Mouse (Mus musculus) hindbrain, embryonic 12.5 days (tissue): Measurements from ENCODE around the gene Olfr1321. TPM values are rescaled to one million over a fixed set of nuclear protein-coding genes. Genes with fewer than 3 reads are reported as not detected.

Source experiments
- ATAC-seq: fragments of 200-750 bp; cut with Nextera tagmentation; 2 replicates; pipeline ENCODE4 v1.8.0; 2017; ENCODE audit warnings: moderate TSS enrichment; ENCODE audit not compliant: low FRiP score
- H3K27ac ChIP-seq: fragments of 300-500 bp; sonication (generic); 2 replicates; pipeline ENCODE4 v1.5.1; 2016; ENCODE audit warnings: mild to moderate bottlenecking
- H3K27me3 ChIP-seq: fragments of 300-500 bp; sonication (generic); 2 replicates; pipeline ENCODE4 v1.6.1; 2016; ENCODE audit warnings: mild to moderate bottlenecking
- H3K36me3 ChIP-seq: fragments of 300-500 bp; sonication (generic); 2 replicates; pipeline ENCODE4 v1.6.1; 2016; ENCODE audit warnings: mild to moderate bottlenecking
- H3K4me1 ChIP-seq: fragments of 300-500 bp; sonication (generic); 2 replicates; pipeline ENCODE4 v1.6.1; 2016
- H3K4me2 ChIP-seq: fragments of 300-500 bp; sonication (generic); replicated peaks from 2 replicates; pipeline ENCODE4 v1.6.1; 2016; ENCODE audit warnings: mild to moderate bottlenecking
- H3K4me3 ChIP-seq: fragments of 300-500 bp; sonication (generic); 2 replicates; pipeline ENCODE4 v1.5.1; 2016; ENCODE audit warnings: mild to moderate bottlenecking
- H3K9ac ChIP-seq: fragments of 300-500 bp; sonication (generic); 2 replicates; pipeline ENCODE4 v1.6.1; 2016; ENCODE audit warnings: mild to moderate bottlenecking, moderate library complexity
- H3K9me3 ChIP-seq: fragments of 300-500 bp; sonication (generic); replicated peaks from 2 replicates; pipeline ENCODE4 v1.6.1; 2016; ENCODE audit warnings: mild to moderate bottlenecking
- WGBS: fragments of 180-500 bp; shearing (Covaris S2); methylation state at CpG from one replicate; pipeline ENCODE4 v1.1.7; 2016; 5-methylcytosine and 5-hydroxymethylcytosine counted together
- polyA plus RNA-seq: library from polyadenylated mRNA; unstranded; fragments of >200 nt; fragmentation: Nextera tagmentation; extraction: Ambion mirVana; gene quantifications from 2 replicates; pipeline ENCODE4 v1.2.1, GENCODE M21; 2016

The Olfr1321 gene
- polyA plus RNA-seq = not detected in 2 replicates

DNA sequence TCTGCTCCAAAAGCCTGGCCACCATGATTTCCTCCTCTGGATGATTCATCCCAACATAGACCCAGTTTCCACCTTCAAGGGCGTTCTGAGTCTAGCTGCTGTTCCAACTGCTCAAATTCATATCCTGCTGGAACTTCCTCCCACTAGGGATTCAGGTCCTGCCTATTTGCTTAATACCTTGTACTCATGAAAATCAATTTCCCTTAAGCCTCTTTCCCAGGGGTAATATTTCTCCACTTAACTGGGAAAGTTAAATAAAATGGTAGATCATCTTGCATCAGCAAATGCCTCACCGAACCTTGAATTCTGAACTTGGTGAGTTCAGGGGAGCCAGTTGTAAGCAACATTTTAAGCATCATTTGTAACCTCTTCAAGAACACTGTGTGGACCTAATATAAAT lies at the start of gene Olfr1321:
TSS of gene Olfr1321 (minus strand) at position 101 of the 400 bp plus-strand sequence.
- 78% methylated on average over 2 of the region's 2 CpGs for WGBS
- no peaks in the 10 kb centered on the region for H3K4me1 ChIP-seq
- H3K4me3 ChIP-seq = no peak within 1 kb of the TSS
- no peak within 1 kb of the TSS for H3K9ac ChIP-seq
- no peak within 1 kb of the TSS for H3K27ac ChIP-seq
- H3K4me2 ChIP-seq = no peak within 1 kb of the TSS
- no peak for ATAC-seq
- no peaks in the 10 kb centered on the region for H3K9me3 ChIP-seq
- no peaks in the 10 kb centered on the region for H3K36me3 ChIP-seq
- no peaks in the 10 kb centered on the region for H3K27me3 ChIP-seq

DNA sequence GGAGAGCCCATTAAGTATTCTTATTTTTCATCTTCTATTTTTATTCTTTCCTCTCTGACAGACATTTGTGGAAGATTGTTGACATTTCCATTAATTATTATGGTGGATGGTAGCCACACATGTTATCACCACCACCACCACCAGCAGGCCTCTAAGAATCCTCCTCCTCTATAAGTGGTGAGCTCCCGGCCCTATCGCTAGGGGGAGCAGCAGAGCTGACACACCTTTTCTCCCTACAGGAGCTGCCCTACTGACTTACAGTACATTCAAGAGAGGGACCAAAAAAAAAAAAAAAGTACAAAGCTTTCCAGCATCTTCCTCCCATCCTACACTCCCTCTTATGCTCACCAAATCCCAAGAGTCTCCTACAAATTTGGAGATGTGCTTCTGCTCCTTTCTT lies 36.0 kb upstream of the Olfr1321 start:
- no peak overlapping the region for H3K4me2 ChIP-seq
- no peak for ATAC-seq
- no peak overlapping the region for H3K27ac ChIP-seq
- no peak overlapping the region for H3K9ac ChIP-seq
- WGBS = 28% methylated on average over 2 of the region's 2 CpGs
- no peaks in the 10 kb centered on the region for H3K36me3 ChIP-seq
- H3K4me3 ChIP-seq = no peak overlapping the region
- H3K9me3 ChIP-seq = no peaks in the 10 kb centered on the region
- H3K27me3 ChIP-seq = no peaks in the 10 kb centered on the region
- H3K4me1 ChIP-seq = no peaks in the 10 kb centered on the region

DNA sequence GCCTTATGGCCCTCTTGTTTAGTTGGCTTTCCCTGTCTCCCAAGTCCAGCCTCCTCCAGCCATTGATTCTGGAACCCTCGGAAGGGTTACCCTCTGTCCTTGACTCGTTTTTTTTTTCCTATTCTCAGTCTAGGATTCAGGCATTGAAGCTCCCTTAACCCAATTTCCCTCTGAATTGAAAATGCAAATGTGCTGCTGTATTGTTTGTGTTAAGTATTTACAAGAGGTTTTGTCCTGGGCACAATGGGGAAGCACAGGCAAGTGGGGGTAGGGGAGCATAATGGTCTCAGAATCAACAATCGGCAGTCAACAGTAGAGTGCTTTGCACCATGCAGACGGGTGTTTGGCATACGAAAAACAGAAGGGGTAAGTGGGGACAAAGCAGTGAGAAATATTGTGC lies 10.3 kb upstream of the Olfr1321 start:
- ATAC-seq = no peak
- H3K36me3 ChIP-seq = no peaks in the 10 kb centered on the region
- no peaks in the 10 kb centered on the region for H3K4me1 ChIP-seq
- H3K27me3 ChIP-seq = no peaks in the 10 kb centered on the region
- H3K9ac ChIP-seq = no peak overlapping the region
- no peak overlapping the region for H3K27ac ChIP-seq
- H3K4me3 ChIP-seq = no peak overlapping the region
- 26% methylated on average over 5 of the region's 5 CpGs for WGBS
- H3K9me3 ChIP-seq = no peaks in the 10 kb centered on the region
- H3K4me2 ChIP-seq = no peak overlapping the region

Other genes with a start within 250 kb of the Olfr1321 start
- not detected in 2 replicates for gene Olfr1320, start 62.7 kb downstream of the Olfr1321 start, polyA plus RNA-seq
- gene Igsf1, start 62.7 kb upstream of the Olfr1321 start, polyA plus RNA-seq = 4.1 and 4.3 TPM in 2 replicates
- gene Olfr1322, start 156.4 kb upstream of the Olfr1321 start, polyA plus RNA-seq = not detected in 2 replicates